Mouse (Mus musculus): ENCODE data around the gene Enox1.

GRCm38 (mm10) chr14:77558910-77559309 is 402.3 kb downstream of the Enox1 start:
- TF ChIP-seq CTCF (IDR thresholded peaks at IDR 0.05; ENCODE audit: extremely low read depth, insufficient read depth, insufficient read length, insufficient replicate concordance) (no peak), POLR2A (IDR thresholded peaks at IDR 0.05; ENCODE audit: low read depth, low read length) (no peak)

Data from spleen, adult 2 months (tissue).